Mouse (Mus musculus) olfactory bulb, adult 2 months (tissue): ENCODE results near the gene Hes6. TPM values are rescaled to one million over a fixed set of nuclear protein-coding genes. Genes with fewer than 3 reads are reported as not detected.

Source experiments
- H3K27ac ChIP-seq: fragments of 200-500 bp; 2 replicates; pipeline ENCODE4 v1.5.1; 2012; ENCODE audit warnings: low read depth, low read length; ENCODE audit not compliant: insufficient read depth
- H3K4me1 ChIP-seq: fragments of 200-500 bp; 2 replicates; pipeline ENCODE4 v1.6.1; 2012; ENCODE audit warnings: low read length; ENCODE audit not compliant: control insufficient read depth, insufficient read depth
- H3K4me3 ChIP-seq: fragments of 200-500 bp; 2 replicates; pipeline ENCODE4 v1.5.1; 2012; ENCODE audit warnings: mild to moderate bottlenecking, low read depth, low read length, moderate library complexity; ENCODE audit not compliant: insufficient read depth
- CTCF ChIP-seq: fragments of 200-500 bp; IDR thresholded peaks from 2 replicates; pipeline ENCODE4 v1.5.1; 2012; ENCODE audit warnings: low read depth, mild to moderate bottlenecking, low read length, moderate library complexity; ENCODE audit not compliant: insufficient read depth
- POLR2A ChIP-seq: fragments of 200-500 bp; IDR thresholded peaks from 2 replicates; pipeline ENCODE4 v1.6.1; 2012; ENCODE audit warnings: mild to moderate bottlenecking, low read depth, low read length, moderate library complexity; ENCODE audit not compliant: insufficient read depth
- WGBS: fragments of 180-500 bp; shearing (Covaris S2); methylation state at CpG from one replicate; pipeline ENCODE4 v1.1.7; 2018; 5-methylcytosine and 5-hydroxymethylcytosine counted together
- polyA plus RNA-seq: library from polyadenylated mRNA; stranded (reverse); fragments of >200 nt; gene quantifications from 2 replicates; pipeline ENCODE4 v1.2.4, GENCODE M21; 2012; ENCODE audit warnings: low replicate concordance; ENCODE audit not compliant: missing spikeins, insufficient read depth, insufficient read length

The Hes6 gene
- polyA plus RNA-seq, 1 experiment, result not detected

- WGBS, result 21% methylated on average over 11 of the region's 11 CpGs
- no peak for TF ChIP-seq CTCF
- no peak for TF ChIP-seq POLR2A
- H3K4me1 ChIP-seq, result peaks cover 39% of the 10 kb centered on the region
- no peak overlapping the region for H3K4me3 ChIP-seq
- 0 out of 2 replicates have a peak overlapping the region, but pooled peaks have one; percentile 24 for H3K27ac ChIP-seq
Observed at GRCm38 (mm10) chr1:91456301-91456801, 42.5 kb upstream of the Hes6 start.

- WGBS, result 34% methylated on average over 7 of the region's 7 CpGs
Observed at GRCm38 (mm10) chr1:91455661-91456161, 41.9 kb upstream of the Hes6 start.

GRCm38 (mm10) chr1:91454927-91455326 is 41.1 kb upstream of the Hes6 start:
- no peak for TF ChIP-seq CTCF
- no peak for TF ChIP-seq POLR2A
- H3K4me3 ChIP-seq, result no peak overlapping the region
- 77% methylated on average over 3 of the region's 3 CpGs for WGBS
- H3K27ac ChIP-seq, result no peak overlapping the region
- peaks cover 35% of the 10 kb centered on the region for H3K4me1 ChIP-seq

More at GRCm38 (mm10) chr1:91455661-91456161, 41.9 kb upstream of the Hes6 start:
- Histone ChIP-seq H3K4me3 (no peak overlapping the region), H3K4me1 (peaks cover 39% of the 10 kb centered on the region), H3K27ac (no peak overlapping the region)
- no peak for TF ChIP-seq CTCF

GRCm38 (mm10) chr1:91454366-91454765 is 40.5 kb upstream of the Hes6 start:
- H3K4me1 ChIP-seq, result peaks cover 33% of the 10 kb centered on the region
- 86% methylated on average over 3 of the region's 3 CpGs for WGBS
- no peak overlapping the region for H3K4me3 ChIP-seq
- no peak overlapping the region for H3K27ac ChIP-seq
- TF ChIP-seq POLR2A (no peak), CTCF (no peak)

- TF ChIP-seq CTCF (no peak), POLR2A (no peak)
- 81% methylated on average over 9 of the region's 9 CpGs for WGBS
- Histone ChIP-seq H3K4me3 (no peak overlapping the region), H3K27ac (no peak overlapping the region), H3K4me1 (peaks cover 33% of the 10 kb centered on the region)
Observed at GRCm38 (mm10) chr1:91453932-91454331, 40.1 kb upstream of the Hes6 start.

GRCm38 (mm10) chr1:91451547-91452084 is 37.8 kb upstream of the Hes6 start:
- no peak overlapping the region for H3K27ac ChIP-seq
- H3K4me3 ChIP-seq, result no peak overlapping the region
- peaks cover 17% of the 10 kb centered on the region for H3K4me1 ChIP-seq
- TF ChIP-seq CTCF (no peak), POLR2A (no peak)
- WGBS, result 84% methylated on average over 5 of the region's 5 CpGs

GRCm38 (mm10) chr1:91450851-91451250 is 37.0 kb upstream of the Hes6 start:
- H3K4me1 ChIP-seq, result peaks cover 12% of the 10 kb centered on the region
- WGBS, result 81% methylated on average over 5 of the region's 5 CpGs
- no peak overlapping the region for H3K4me3 ChIP-seq
- TF ChIP-seq CTCF (no peak), POLR2A (no peak)
- H3K27ac ChIP-seq, result no peak overlapping the region

- 98% methylated on average over 10 of the region's 10 CpGs for WGBS
- Histone ChIP-seq H3K27ac (no peak overlapping the region), H3K4me3 (no peak overlapping the region), H3K4me1 (peaks cover 15% of the 10 kb centered on the region)
- TF ChIP-seq POLR2A, result no peak
- no peak for TF ChIP-seq CTCF
Observed at GRCm38 (mm10) chr1:91448688-91449087, 34.9 kb upstream of the Hes6 start.

- Histone ChIP-seq H3K27ac (no peak overlapping the region), H3K4me1 (peaks cover 12% of the 10 kb centered on the region), H3K4me3 (no peak overlapping the region)
- WGBS, result 91% methylated on average over 4 of the region's 4 CpGs
- TF ChIP-seq POLR2A (no peak), CTCF (no peak)
Observed at GRCm38 (mm10) chr1:91446511-91446910, 32.7 kb upstream of the Hes6 start.

GRCm38 (mm10) chr1:91446060-91446459 is 32.2 kb upstream of the Hes6 start:
- WGBS, result 70% methylated on average over 8 of the region's 8 CpGs
- Histone ChIP-seq H3K4me1 (peaks cover 12% of the 10 kb centered on the region), H3K27ac (no peak overlapping the region), H3K4me3 (no peak overlapping the region)
- TF ChIP-seq CTCF (no peak), POLR2A (no peak)
